Mouse (Mus musculus) testis, postnatal 10 days (tissue): Measurements from ENCODE around the gene Gpr34.

Experiments
- DNase-seq: peaks from one replicate; pipeline ENCODE4 v3.0.0; 2021; ENCODE audit warnings: low spot score

The Gpr34 gene

DNA sequence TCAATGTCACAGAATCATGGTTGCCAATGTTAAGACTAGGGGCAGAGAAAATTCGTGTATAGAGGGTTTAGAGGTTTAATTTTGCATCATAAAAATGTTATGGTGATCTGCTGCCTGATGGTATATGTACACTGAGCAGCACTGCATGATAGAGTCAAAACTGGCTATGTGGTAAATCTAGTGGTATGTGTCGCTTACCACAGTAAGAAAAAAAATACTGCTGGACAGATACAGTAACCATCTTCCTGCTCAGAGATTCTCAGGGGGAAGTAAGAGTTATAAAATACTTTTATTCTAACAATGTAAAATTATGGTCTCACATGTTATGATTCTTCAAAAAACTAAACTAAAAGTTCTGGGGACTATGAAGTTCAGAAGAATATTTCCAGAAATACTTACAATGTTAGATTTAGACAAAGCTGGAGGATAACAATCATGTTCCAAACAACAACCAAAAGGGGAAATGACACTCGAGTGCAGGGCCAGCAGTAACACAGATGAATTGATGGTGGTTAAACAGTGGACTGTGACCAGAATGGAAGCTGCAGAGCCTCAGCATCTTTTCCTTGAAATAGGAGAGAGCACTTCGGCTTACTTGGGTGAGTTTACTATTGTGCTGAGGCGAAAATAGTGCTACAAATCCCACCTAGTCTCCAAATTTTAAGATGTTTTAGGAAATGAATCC, at the start of gene Gpr34:
Gene Gpr34 (plus strand): TSS at position 491 of the 685 bp plus-strand sequence.
- no peak for DNase-seq

DNA sequence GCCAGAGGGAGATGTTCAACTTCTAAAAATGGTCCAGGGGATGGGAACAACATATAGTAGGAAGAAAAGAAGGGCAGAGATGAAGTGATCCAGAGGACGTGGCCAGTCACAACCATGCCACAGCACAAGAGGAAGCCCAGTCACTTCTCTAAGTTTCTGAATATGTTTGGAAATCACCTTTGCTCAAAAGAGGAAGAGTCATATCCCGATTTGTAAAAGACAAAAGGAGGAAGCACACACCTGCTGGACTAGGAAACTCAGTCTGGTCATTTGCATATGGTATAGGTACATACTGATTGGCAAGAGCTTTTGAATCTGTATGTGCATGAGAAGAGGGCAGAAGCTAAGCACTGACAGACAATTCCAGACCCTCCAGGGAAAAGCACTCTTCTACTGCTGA, 32.5 kb upstream of the Gpr34 start:
- DNase-seq = no peak

DNA sequence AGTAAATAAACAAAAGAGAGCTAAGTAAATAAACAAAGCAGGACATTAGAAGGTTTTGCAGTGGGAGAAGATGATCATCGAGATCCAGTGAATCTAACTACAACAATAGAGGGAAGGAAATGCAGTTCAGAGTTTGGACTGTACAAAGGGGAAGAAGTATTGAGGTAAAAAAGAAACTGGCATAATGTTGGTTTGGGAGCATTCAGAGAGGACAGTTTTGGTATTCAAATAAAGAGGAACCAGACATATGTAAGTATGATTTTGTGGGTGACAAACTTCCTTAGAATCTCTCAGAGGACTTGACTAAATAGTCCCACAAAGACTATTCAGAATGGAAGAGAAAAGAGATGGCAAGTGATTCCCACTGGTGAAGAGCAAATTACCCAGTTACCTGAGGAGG, 31.9 kb upstream of the Gpr34 start:
- DNase-seq = no peak

DNA sequence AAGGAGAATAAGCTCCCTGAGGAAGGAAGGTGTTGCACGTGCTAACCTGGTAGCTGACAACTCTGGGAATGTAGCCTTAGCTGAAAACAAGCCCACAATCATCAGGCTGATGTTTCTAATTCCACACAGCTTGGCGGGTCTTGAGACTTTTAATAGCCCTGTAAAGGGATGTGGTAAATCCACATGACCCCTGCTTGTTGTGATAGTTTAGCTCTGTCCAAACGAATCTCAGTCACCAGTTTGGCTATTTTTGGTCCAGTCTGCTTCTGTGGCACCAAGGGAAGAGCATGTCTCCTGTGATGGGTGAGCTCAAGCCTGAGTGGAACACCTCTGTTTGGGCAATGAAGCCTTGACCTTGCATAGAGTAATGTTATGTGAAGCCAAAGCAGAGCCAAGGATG, 25.1 kb upstream of the Gpr34 start:
- no peak for DNase-seq

DNA sequence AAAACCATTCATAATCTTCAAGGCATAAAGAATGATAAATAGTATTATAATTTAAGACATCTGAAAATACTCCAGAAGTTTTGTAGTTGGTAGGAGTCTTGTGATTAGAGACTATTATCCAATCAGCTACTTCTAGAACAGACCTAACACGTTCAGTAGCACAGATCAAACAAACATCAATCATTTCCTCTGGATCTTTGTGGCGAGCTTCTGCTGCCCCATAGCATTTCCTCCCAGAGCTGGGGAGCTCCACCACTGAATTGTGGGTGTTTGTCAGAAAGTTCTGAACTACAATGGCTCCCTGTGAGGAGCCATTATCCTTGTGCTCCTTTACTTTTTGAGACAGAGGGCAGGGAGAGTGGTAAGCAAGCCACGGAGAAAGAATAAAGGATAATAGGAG, 24.1 kb upstream of the Gpr34 start:
- no peak for DNase-seq

DNA sequence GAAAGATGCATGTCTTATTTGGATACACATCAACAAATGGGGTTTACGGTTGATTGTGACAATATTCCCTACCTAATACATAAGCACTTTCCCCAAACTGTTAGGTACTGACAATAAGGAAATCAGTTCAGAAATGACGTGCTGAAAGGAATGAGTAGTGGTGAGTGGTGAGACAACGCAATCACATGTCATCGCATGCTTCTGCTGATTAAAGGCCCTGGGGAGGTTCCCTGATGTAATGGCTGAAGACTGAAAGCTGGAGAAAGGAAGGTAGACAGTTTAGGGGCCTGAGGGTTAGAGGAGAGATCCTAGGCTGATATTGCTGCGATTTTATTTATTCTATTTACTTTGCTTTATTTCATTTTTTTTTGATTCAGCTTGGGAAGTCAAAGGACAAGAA, 20.8 kb upstream of the Gpr34 start:
- no peak for DNase-seq

DNA sequence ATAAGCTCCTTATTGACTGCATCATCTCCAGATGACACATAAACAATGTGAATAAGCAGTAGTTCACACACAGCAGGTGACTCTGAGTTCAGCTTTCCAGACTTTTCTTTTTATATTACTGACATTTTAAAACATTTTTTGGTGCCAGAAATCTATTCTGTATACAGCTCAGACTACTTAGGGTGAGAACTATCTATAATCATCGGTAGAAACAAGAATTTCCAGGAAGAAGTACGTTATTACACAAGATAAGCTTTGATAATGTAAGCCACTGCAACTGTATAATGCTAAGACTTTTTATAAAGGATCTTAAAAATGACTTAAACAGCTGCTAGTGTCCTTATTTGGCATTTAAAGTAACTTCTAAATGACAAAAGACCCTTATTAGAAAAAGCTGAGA, 19.8 kb upstream of the Gpr34 start:
- DNase-seq = no peak

DNA sequence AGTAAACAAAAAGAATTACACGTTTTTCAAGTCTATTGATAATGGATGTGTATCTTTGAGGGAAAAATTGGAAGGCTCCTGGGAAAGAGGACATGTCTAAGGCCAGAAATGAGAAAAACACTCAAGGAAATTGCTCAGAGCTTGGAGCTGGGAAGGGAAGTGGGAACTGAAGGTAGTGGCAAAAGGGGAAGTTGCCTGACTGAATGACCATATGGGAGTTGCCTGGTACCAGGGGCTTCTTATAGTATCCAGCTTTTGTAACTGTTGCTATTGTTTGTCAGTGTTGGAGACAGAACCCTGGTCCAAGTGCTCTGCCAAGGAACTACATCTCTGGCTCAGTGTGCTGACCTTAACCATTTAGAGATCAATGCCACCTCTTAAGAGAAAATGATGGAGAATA, 15.2 kb upstream of the Gpr34 start:
- no peak for DNase-seq

DNA sequence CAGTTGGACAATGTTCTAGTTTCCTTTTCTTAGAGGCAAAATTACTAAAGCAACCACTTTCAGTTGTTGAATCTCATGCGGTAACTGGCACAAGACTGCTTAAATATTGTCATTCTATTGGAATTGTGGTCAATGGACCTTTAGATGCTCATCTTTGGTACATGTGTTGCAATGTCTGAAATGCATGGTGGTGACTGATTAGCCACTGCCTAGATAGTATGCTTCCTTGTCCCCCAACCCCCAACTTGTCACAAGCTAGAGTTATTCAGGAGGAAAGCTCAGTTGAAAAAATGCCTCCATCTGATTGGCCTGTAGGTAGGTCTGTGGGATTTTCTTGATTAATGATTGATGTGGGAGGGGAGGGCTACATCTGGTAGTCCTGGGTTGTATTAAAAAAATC, 14.6 kb upstream of the Gpr34 start:
- DNase-seq = no peak

DNA sequence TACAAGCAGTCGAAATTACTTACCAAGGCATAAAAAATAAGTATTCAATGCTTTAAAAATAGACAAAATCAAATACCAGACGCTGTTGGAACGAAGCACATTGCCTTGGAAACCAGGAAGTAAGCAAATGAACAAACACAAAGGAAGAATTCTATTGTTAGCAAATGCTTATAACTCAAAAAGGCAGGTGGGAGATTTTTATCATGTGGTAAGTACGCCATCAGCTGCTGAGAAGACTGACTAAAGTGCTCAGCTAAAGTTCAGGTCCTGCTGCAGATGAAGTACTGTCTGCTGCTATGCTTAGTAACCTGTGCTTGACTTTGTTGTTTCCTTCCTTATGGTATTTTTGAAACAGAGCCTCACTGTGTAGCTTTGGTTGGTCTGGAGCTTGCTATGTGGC, 13.4 kb upstream of the Gpr34 start:
- DNase-seq = no peak

DNA sequence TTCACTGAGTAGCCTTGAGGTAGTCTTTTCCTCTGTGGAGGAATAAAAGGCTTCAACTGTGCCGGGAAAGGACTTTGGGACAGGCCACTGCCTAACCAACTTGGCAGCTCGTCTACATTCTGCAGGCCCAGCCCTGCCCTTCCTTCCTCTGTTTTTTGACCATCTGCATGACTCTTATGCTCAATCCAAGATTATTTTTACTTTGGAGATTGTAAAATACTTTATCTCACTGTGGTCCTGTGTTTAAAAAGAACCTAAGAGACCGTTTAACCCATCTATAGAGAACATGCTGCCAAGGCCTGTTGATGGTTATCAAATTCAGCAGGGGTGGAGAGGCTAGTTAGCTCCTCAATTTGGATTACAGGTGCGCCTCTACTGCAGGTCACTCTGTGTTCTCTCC, 10.4 kb upstream of the Gpr34 start:
- no peak for DNase-seq

DNA sequence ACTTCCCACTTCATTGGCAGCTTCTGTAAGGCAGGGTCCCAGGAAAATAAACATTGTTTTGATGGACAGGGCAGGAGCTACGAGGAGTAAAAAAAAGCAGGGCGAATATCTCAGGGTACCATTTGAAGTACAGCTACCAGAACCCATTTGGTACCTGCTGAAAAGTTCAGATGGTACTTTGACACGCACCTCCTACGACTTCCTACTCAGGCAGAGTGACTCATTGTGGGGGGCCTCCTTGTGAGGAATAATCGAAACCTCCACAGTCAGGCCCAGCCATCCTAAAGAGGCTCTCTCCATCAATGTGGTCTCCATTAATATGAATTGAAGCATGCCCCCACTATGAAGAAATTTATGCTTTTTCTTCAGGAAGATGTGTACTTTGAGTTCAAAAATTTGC, 9.2 kb upstream of the Gpr34 start:
- no peak for DNase-seq

DNA sequence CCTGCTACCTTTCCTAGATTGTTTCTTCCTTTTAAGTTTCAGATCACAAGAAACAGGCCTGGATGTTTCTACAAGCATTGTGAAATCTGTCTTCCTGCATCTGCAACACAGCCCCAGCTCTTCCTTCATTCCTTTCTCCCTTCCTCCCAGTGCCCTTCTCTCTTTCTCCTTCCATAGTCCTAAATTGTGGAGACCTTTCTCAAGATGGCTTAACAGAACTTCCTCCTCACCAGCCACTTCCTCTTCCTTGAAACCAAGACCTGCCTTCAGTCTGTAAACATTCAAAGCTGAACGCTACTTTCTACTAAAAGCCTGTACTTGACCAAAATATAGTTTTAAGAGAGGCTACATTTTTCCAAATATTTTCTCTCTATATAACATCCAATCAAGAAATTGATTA, 4.5 kb downstream of the Gpr34 start:
- no peak for DNase-seq

DNA sequence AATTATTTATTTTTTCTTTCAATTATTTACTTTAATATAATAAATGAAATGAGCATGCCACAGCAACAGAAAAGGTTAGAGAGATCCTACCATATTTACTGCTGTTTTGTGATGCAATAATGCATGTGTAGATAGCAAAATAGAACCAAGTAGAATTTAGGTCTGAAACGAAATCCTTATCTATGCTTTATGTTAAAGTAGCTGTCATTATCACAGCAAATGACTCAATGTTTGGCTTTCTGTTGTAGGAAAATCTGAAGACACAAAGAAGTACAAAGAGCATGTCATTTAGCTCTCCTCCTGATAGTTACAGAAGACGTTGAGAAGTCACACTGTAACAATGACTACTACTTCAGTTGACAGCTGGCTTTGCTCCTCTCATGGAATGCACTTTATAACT, 7.0 kb downstream of the Gpr34 start:
- DNase-seq = no peak

DNA sequence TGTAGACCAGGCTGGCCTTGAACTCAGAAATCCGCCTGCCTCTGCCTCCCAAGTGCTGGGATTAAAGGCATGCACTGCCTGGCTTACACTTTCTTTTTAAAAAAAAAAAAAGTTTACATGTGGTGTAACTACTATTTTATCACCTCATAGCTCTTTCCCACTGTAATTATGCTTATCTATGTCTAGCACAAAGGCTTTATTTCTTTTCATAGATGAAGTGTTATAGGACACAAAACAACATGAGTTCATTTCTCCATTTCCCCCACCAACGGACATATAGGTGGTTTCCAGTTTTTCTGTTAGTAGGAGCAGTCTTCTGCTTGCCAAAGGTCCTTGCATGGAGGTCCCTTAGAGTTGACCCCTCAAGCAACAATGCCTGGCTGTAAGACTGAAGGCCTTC, 20.0 kb downstream of the Gpr34 start:
- no peak for DNase-seq

DNA sequence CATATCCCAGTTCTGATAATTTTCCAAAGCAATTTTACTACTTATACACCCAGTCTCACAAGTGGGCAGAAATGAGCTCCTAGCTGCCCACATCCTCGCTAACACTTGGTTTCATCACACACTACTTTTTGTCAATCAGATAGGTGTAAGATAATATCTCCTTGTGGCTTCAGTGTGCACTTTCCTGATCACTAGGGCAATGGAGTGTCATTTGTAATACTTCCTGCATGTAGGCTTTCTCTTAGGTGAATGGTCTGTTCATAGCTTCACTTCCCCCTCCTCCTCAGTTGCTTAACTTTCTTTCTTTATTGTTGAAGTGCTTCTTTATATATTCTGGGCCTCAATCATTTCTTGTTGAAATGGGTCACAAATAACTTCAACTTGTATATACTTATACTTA, 20.4 kb downstream of the Gpr34 start:
- no peak for DNase-seq

DNA sequence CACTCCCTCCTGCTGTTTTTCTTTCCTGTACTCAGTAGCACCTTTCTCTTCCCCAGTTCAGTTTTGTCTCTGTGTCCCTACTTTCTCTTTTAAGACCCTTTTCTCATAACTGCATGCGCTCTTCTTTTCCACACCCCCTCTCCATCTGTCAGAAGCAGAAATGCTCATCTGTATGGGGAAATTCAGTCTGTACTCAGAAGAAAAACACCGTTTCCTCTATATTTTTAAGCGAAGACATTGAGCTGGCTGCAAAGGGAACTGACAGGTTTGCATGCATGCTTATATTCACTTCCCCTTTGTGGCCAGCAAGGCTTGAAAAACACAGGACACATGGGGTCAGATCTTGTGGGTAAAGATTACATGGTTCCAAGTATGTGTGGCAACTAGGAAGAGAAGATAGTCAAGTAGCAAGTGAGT, 23.1 kb downstream of the Gpr34 start:
- no peak for DNase-seq

DNA sequence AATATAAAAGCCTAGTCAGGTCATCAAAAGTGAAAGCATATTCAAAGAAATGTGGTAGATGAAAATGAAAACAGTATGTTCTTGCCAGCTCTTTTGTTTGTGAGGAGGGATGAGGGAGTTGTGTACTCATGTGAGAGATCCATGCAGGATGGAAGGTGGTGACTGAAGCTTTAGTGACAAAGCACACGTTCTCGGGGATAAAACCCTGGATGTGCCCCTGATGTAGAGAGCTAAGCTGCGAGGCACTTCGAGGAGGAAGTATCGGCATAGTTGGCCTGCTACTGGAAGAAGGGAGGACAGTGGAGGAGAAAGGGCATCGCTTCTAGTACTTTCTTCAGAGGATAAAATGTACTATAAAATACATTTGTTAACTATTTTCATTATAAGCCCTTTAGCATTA, 24.0 kb downstream of the Gpr34 start:
- no peak for DNase-seq

DNA sequence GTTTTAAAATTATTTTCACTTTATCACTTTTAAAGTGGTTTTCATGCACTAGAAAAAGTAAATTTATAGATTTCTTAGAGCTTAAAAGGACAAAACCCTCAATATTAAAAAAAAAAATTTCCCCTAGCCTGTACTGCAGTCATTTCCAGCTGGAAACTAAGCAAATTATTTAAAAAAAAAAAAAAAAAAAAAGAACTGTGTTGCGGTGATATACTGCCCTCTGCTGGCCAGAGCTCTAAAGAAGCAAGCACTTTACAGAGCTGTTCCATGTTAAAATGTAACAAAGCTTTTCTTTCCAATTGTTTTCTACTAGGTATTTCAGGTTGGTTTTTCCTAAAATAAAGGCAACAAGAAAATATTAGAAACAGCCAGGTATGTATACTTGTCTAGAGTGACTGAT, 24.8 kb downstream of the Gpr34 start:
- DNase-seq = peak; percentile 75

DNA sequence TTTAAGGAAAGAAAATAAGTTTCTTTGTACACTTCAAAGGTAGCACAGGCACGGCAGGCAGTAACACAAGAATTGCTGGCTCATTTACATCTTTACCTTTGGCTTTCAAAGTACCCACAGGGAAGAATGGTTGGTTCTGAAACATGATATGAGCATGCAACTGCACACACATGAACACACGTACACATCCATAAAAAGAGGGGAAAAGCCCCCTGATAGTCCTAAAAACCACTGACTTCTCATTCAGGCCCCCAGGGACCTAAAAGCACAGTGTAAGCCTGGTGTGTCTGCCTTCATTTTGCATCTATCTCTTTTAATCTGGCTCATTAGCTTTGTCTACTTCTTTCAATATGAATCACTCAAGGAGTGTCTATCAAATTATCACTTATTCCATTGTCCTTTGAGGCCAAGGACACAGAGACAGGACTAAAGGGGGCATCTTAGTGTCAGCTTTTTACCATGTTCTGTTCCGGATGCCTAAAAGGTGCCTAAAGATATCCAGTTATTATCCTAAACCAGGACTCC, 26.8 kb downstream of the Gpr34 start:
- no peak for DNase-seq

DNA sequence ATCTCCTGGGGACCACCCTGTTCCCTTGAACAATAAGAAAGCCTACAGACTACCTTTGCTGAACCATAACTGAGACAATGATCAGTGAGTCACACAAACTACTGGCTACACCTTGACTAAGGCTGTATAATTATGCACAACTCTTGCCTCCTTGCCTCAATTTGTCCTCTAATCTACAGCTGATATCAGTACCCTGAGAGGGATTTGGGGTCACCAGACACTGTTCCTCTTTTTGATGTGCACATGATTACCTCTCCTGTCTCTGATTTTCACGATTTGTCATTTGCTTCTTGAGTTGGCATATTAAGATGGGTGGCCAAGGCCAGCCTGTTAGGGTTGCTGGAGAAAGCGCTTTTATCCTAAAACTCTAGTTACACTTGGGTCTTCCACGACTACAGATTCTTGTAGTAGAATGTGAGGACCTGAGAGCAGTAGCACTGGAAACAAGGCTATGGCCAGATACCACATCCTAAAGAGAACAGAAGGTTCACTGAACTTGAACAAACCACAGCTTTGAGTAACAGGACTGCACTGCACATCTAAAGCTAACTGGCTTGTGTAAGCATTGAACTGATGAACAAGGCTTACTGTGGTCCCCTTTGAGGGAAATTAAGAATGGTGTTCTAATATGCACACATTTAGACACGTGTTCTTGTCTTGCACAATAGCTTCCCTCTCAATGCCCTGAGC, 27.5 kb downstream of the Gpr34 start:
- DNase-seq = no peak

DNA sequence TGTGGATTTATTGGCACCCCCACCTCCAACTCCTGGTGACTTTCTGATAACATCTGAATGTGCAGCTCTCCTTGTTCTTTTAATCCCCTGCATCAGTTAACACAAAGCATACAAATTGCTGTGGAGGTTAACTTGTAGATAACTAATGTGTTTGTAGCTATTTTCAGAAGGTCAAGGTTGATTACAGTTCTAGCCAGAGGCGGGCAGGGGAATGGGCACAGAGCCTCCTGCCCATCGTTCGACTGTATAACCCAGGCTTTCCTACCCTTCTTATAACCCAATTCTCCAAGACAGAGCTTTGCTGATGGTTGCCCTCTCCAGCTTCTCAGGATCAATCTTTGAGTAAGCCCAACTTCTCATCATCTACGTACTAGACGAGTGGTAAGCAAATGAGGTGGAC, 29.2 kb downstream of the Gpr34 start, which contains the start of gene Gpr82:
Gene Gpr82 (plus strand): TSS at position 301 of the 400 bp plus-strand sequence.
- DNase-seq = no peak

DNA sequence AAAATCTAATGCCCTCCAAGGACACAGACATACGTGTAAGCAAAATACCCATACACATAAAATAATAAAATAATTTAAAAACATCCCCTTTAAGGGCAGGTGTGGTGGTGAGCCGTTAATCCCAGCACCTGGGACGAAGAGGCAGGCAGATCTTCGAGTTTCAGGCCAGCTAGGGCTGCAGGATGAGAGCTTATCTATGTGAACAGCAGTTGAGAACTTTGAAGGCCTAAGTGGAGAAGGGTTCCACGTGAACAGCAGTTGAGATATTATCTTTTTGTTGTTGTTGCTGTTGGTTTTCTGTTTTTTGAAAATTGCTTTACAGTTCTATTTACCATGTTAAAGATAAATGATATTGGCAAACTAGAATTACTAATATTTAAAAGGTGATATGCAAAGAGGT, 37.0 kb downstream of the Gpr34 start:
- no peak for DNase-seq

DNA sequence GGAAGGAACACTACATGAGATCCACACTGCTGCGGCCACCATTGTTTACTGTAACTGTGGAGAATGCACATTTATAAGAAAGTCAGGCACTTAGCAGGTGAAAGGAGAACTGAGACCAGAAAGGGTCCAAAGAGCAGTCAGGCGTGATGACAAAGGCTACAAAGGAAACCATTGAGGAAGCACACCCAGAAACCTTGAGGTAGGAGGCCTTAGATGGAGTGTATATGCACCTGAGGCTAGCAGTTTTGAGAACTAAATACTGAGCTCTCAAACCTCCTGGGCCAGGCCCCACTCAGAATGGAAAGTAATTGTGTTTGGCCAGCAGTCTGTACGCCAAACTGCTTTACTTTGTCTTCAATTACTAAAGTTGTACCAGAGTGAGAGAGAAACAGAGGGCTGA, 38.5 kb downstream of the Gpr34 start:
- DNase-seq = no peak
